Mouse (Mus musculus) lung, postnatal 0 days (tissue): Measurements from ENCODE around the gene Spata2l. TPM values are rescaled to one million over a fixed set of nuclear protein-coding genes. Genes with fewer than 3 reads are reported as not detected.
A peak's percentile ranks its signal among the peaks of the same experiment; 100 is the strongest.
"Not testable (repeated sequence)": the region's sequence is repeated elsewhere in the genome, so short reads cannot be mapped to it uniquely, and the experiment has no call there.

Source experiments
- ATAC-seq: fragments of 200-750 bp; cut with Nextera tagmentation; 2 replicates; pipeline ENCODE4 v1.8.0; 2017; ENCODE audit warnings: moderate library complexity
- DNase-seq: peaks from one replicate; pipeline ENCODE4 v3.0.0-alpha.2; 2016; ENCODE audit warnings: low spot score
- H3K27ac ChIP-seq: fragments of 300-500 bp; sonication (generic); 2 replicates; pipeline ENCODE4 v1.5.1; 2014; ENCODE audit warnings: antibody characterized with exemption, mild to moderate bottlenecking, low read length, mixed read lengths
- H3K27me3 ChIP-seq: fragments of 300-500 bp; sonication (generic); replicated peaks from 2 replicates; pipeline ENCODE4 v1.6.1; 2014; ENCODE audit warnings: low read length, mixed read lengths; ENCODE audit not compliant: insufficient read depth
- H3K36me3 ChIP-seq: fragments of 300-500 bp; sonication (generic); 2 replicates; pipeline ENCODE4 v1.6.1; 2014; ENCODE audit warnings: low read length, mixed read lengths; ENCODE audit not compliant: insufficient read depth
- H3K4me1 ChIP-seq: fragments of 300-500 bp; sonication (generic); 2 replicates; pipeline ENCODE4 v1.6.1; 2014; ENCODE audit warnings: antibody characterized with exemption, low read depth, low read length, mixed read lengths; ENCODE audit not compliant: insufficient read depth
- H3K4me2 ChIP-seq: fragments of 300-500 bp; sonication (generic); replicated peaks from 2 replicates; pipeline ENCODE4 v1.6.1; 2014; ENCODE audit warnings: low read depth, mild to moderate bottlenecking, low read length, moderate library complexity, mixed read lengths
- H3K4me3 ChIP-seq: fragments of 300-500 bp; sonication (generic); 2 replicates; pipeline ENCODE4 v1.5.1; 2014; ENCODE audit warnings: low read depth, low read length
- H3K9ac ChIP-seq: fragments of 300-500 bp; sonication (generic); replicated peaks from 2 replicates; pipeline ENCODE4 v1.6.1; 2014; ENCODE audit warnings: low read depth, mild to moderate bottlenecking
- H3K9me3 ChIP-seq: fragments of 300-500 bp; sonication (generic); 2 replicates; pipeline ENCODE4 v1.6.1; 2016; ENCODE audit warnings: low read length, mixed read lengths
- CTCF ChIP-seq: IDR thresholded peaks from 2 replicates; pipeline ENCODE4 v1.5.1; 2016; ENCODE audit warnings: antibody characterized with exemption, mild to moderate bottlenecking
- EP300 ChIP-seq: IDR thresholded peaks from 2 replicates; pipeline ENCODE4 v1.6.1; 2016; ENCODE audit warnings: antibody characterized with exemption, mild to moderate bottlenecking, control low read depth
- WGBS: fragments of 180-500 bp; shearing (Covaris S2); extraction: QIAGEN DNeasy Blood & Tissue Kit; methylation state at CpG from one replicate; pipeline ENCODE4 v1.1.7; 2014; 5-methylcytosine and 5-hydroxymethylcytosine counted together
- polyA plus RNA-seq: library from polyadenylated mRNA; unstranded; fragments of >200 nt; fragmentation: Nextera tagmentation; extraction: Ambion mirVana; gene quantifications from 2 replicates; pipeline ENCODE4 v1.2.1, GENCODE M21; 2015

The Spata2l gene
- polyA plus RNA-seq, 1 experiment from 2014 or later, result 4.8 TPM

- no peak overlapping the region for H3K4me2 ChIP-seq
- DNase-seq, result no peak
- WGBS, result 87% methylated on average over 10 of the region's 10 CpGs
- TF ChIP-seq CTCF, result no peak
- no peak for TF ChIP-seq EP300
- H3K27me3 ChIP-seq, result 0 out of 2 replicates have a peak, but pooled peaks cover 7% of the 10 kb centered on the region
- peaks cover 4% of the 10 kb centered on the region; the same call in 1 of the 2 replicates for H3K4me1 ChIP-seq
- no peak for ATAC-seq
- no peaks in the 10 kb centered on the region for H3K36me3 ChIP-seq
- no peaks in the 10 kb centered on the region for H3K9me3 ChIP-seq
- no peak overlapping the region for H3K9ac ChIP-seq
- no peak overlapping the region for H3K27ac ChIP-seq
- H3K4me3 ChIP-seq, result no peak overlapping the region
These were observed 3.4 kb upstream of the Spata2l start for GRCm38 (mm10) chr8:123239398-123239797.

- Histone ChIP-seq H3K4me1 (peaks cover 4% of the 10 kb centered on the region; the same call in 1 of the 2 replicates), H3K36me3 (no peaks in the 10 kb centered on the region), H3K9me3 (no peaks in the 10 kb centered on the region), H3K9ac (no peak overlapping the region), H3K4me2 (peak overlapping the region; percentile 95), H3K4me3 (peak overlapping the region; percentile 60), H3K27ac (no peak overlapping the region), H3K27me3 (0 out of 2 replicates have a peak, but pooled peaks cover 7% of the 10 kb centered on the region)
- TF ChIP-seq EP300 (no peak), CTCF (no peak)
- ATAC-seq (peak; percentile 12; the same call in 1 of the 2 replicates), DNase-seq (peak; percentile 40)
- WGBS, result 21% methylated on average over 13 of the region's 13 CpGs
These were observed 1.0 kb downstream of the Spata2l start for GRCm38 (mm10) chr8:123234918-123235519.

DNA sequence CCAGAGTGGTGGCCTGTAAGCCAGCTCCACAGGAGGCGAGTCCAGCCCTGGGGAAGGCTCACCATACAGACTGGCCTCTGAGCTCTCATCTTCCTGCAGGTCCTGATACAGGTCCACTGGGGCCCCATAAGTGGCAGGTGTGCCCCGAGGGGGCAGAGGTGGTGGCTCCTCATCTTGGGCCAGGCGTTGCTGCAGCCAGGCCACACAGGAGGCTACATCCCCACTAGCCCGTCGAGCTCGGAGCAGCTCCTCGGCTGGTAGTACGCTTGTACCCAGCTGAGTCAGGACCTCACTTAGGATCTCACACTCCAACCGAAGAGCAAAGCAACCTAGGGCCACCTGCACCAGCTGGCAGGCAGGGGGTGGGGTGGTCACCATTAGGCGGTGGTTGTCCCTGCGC, 2.3 kb downstream of the Spata2l start:
- TF ChIP-seq EP300 (no peak), CTCF (no peak)
- Histone ChIP-seq H3K9me3 (no peaks in the 10 kb centered on the region), H3K4me2 (no peak overlapping the region), H3K36me3 (no peaks in the 10 kb centered on the region), H3K27me3 (0 out of 2 replicates have a peak, but pooled peaks cover 7% of the 10 kb centered on the region), H3K9ac (no peak overlapping the region), H3K27ac (no peak overlapping the region), H3K4me1 (peaks cover 4% of the 10 kb centered on the region; the same call in 1 of the 2 replicates), H3K4me3 (no peak overlapping the region)
- ATAC-seq, result no peak
- 75% methylated on average over 11 of the region's 11 CpGs for WGBS
- DNase-seq, result no peak

DNA sequence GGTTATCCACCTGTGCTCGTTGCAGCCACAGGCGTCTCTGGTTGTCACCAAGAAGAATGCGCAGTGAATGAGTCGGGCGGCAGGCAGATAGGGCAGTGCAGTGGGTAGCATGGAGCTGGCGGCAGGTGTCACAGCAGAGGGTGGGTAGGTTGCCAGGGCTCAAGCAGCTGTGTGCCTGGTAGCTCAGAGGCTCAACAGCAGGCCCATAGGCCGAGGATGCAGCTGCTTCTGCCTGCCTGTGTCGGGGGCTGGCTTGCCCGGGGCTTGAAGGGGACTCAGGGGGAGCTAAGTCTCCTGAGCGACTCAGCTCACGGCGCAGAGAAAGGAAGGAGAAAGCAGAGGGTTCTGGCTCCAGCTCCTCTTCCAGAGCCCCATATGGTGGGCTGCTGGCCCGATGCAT, 2.7 kb downstream of the Spata2l start:
- no peak for DNase-seq
- Histone ChIP-seq H3K27ac (no peak overlapping the region), H3K9ac (no peak overlapping the region), H3K4me2 (no peak overlapping the region), H3K4me3 (no peak overlapping the region), H3K4me1 (peaks cover 4% of the 10 kb centered on the region; the same call in 1 of the 2 replicates), H3K9me3 (no peaks in the 10 kb centered on the region), H3K27me3 (0 out of 2 replicates have a peak, but pooled peaks cover 7% of the 10 kb centered on the region), H3K36me3 (no peaks in the 10 kb centered on the region)
- no peak for ATAC-seq
- 55% methylated on average over 9 of the region's 13 CpGs for WGBS
- TF ChIP-seq EP300, result no peak
- no peak for TF ChIP-seq CTCF

- Histone ChIP-seq H3K9ac (no peak overlapping the region), H3K4me3 (no peak overlapping the region), H3K36me3 (no peaks in the 10 kb centered on the region), H3K4me1 (peaks cover 4% of the 10 kb centered on the region; the same call in 1 of the 2 replicates), H3K27ac (no peak overlapping the region), H3K27me3 (0 out of 2 replicates have a peak, but pooled peaks cover 7% of the 10 kb centered on the region), H3K9me3 (no peaks in the 10 kb centered on the region), H3K4me2 (no peak overlapping the region)
- 31% methylated on average over 7 of the region's 7 CpGs for WGBS
- TF ChIP-seq EP300, result no peak
- no peak for TF ChIP-seq CTCF
- no peak for ATAC-seq
- no peak for DNase-seq
These were observed 3.5 kb downstream of the Spata2l start for GRCm38 (mm10) chr8:123232553-123232952.

GRCm38 (mm10) chr8:123231742-123232141, 4.3 kb downstream of the Spata2l start:
- Histone ChIP-seq H3K27ac (no peak overlapping the region), H3K36me3 (no peaks in the 10 kb centered on the region), H3K9me3 (no peaks in the 10 kb centered on the region), H3K27me3 (0 out of 2 replicates have a peak, but pooled peaks cover 7% of the 10 kb centered on the region), H3K4me1 (peaks cover 4% of the 10 kb centered on the region; the same call in 1 of the 2 replicates), H3K9ac (no peak overlapping the region), H3K4me3 (no peak overlapping the region), H3K4me2 (no peak overlapping the region)
- WGBS, result 35% methylated on average over 5 of the region's 5 CpGs
- DNase-seq, result no peak
- TF ChIP-seq EP300 (no peak), CTCF (peak; percentile 38)
- ATAC-seq, result no peak

- WGBS, result 74% methylated on average over 11 of the region's 11 CpGs
- not testable (repeated sequence) for H3K4me3 ChIP-seq, H3K4me2 ChIP-seq, H3K9ac ChIP-seq, ATAC-seq, H3K27me3 ChIP-seq, H3K4me1 ChIP-seq, H3K36me3 ChIP-seq, H3K27ac ChIP-seq, DNase-seq, H3K9me3 ChIP-seq
These were observed 5.7 kb downstream of the Spata2l start for GRCm38 (mm10) chr8:123230326-123230725.
